Mouse (Mus musculus): Measurements from ENCODE around the gene Bcl2a1c. TPM values are rescaled to one million over a fixed set of nuclear protein-coding genes. Genes with fewer than 3 reads are reported as not detected.

The Bcl2a1c gene
- total RNA-seq, 1 experiment, result not detected

- no peak for DNase-seq (ENCODE audit: low read depth, low spot score)
- in situ Hi-C loops (cut with MboI; ENCODE audit: low sequenced_read_pairs in 2 of 2, unreplicated experiment in 2 of 2), result no loop called here
- Histone ChIP-seq H3K4me3 (ENCODE audit: insufficient read depth in 1 of 2, low read depth in 1 of 2, low read length in 2 of 2, poor library complexity in 1 of 2, severe bottlenecking in 1 of 2) (no peak overlapping the region), H3K9me3 (ENCODE audit: control insufficient read depth, insufficient read depth, low read depth, low read length) (no peaks in the 10 kb centered on the region), H3K27ac (ENCODE audit: insufficient read depth, low read depth, low read length, poor library complexity, severe bottlenecking) (no peak overlapping the region), H3K36me3 (ENCODE audit: control insufficient read depth, insufficient read depth, low read length, poor library complexity, severe bottlenecking) (peaks cover 40% of the 10 kb centered on the region), H3K9ac (ENCODE audit: insufficient read depth, low read depth, low read length, poor library complexity, severe bottlenecking) (no peak overlapping the region), H3K4me1 (ENCODE audit: control insufficient read depth in 2 of 2, insufficient read depth in 2 of 2, low read length in 2 of 2, poor library complexity in 1 of 2) (peaks cover 0 to 3% of the 10 kb centered on the region in 2 experiments; a peak in 1 of 4 replicates)
- TF ChIP-seq HCFC1 (IDR thresholded peaks at IDR 0.05; ENCODE audit: borderline replicate concordance, insufficient read depth, low read length) (no peak), ZC3H11A (IDR thresholded peaks at IDR 0.05; ENCODE audit: borderline replicate concordance, low read depth, low read length) (no peak), CHD2 (IDR thresholded peaks at IDR 0.05; ENCODE audit: low read depth, low read length) (no peak), MAFK (IDR thresholded peaks at IDR 0.05; ENCODE audit: insufficient read depth, low read depth, low read length) (no peak), ZNF384 (IDR thresholded peaks at IDR 0.05; ENCODE audit: low read depth, low read length) (no peak)
Observed at GRCm38 (mm10) chr9:114377168-114377567, 47.2 kb downstream of the Bcl2a1c start.

GRCm38 (mm10) chr9:114379871-114380270, 49.9 kb downstream of the Bcl2a1c start:
- TF ChIP-seq ZC3H11A (IDR thresholded peaks at IDR 0.05; ENCODE audit: borderline replicate concordance, low read depth, low read length) (no peak), MAFK (IDR thresholded peaks at IDR 0.05; ENCODE audit: insufficient read depth, low read depth, low read length) (no peak), CHD2 (IDR thresholded peaks at IDR 0.05; ENCODE audit: low read depth, low read length) (no peak), ZNF384 (IDR thresholded peaks at IDR 0.05; ENCODE audit: low read depth, low read length) (no peak)
- in situ Hi-C loops (cut with MboI; ENCODE audit: low sequenced_read_pairs in 2 of 2, unreplicated experiment in 2 of 2), result no loop called here
- Histone ChIP-seq H3K9me3 (ENCODE audit: control insufficient read depth, insufficient read depth, low read depth, low read length) (no peaks in the 10 kb centered on the region), H3K9ac (ENCODE audit: insufficient read depth, low read depth, low read length, poor library complexity, severe bottlenecking) (no peak overlapping the region), H3K36me3 (ENCODE audit: control insufficient read depth, insufficient read depth, low read length, poor library complexity, severe bottlenecking) (peaks cover 41% of the 10 kb centered on the region), H3K27ac (ENCODE audit: insufficient read depth, low read depth, low read length, poor library complexity, severe bottlenecking) (no peak overlapping the region), H3K4me1 (ENCODE audit: control insufficient read depth in 2 of 2, insufficient read depth in 2 of 2, low read length in 2 of 2, poor library complexity in 1 of 2) (peaks cover 0 to 3% of the 10 kb centered on the region in 2 experiments; a peak in 1 of 4 replicates), H3K4me3 (ENCODE audit: insufficient read depth in 1 of 2, low read depth in 1 of 2, low read length in 2 of 2, poor library complexity in 1 of 2, severe bottlenecking in 1 of 2) (no peak overlapping the region)
- no peak for DNase-seq (ENCODE audit: low read depth, low spot score)

Other genes starting within 250 kb of the Bcl2a1c start
- 106 and 148 TPM in 2 replicates for gene Crtap, start 60.5 kb downstream of the Bcl2a1c start, total RNA-seq (2012; rRNA removed)
- gene Glb1, start 70.9 kb downstream of the Bcl2a1c start, total RNA-seq (2012; rRNA removed), result 36.0 and 44.6 TPM in 2 replicates
- gene Tmppe, start 71.0 kb downstream of the Bcl2a1c start, total RNA-seq (2012; rRNA removed), result 37.3 and 47.1 TPM in 2 replicates
- gene Ccr4, start 174.8 kb downstream of the Bcl2a1c start, total RNA-seq (2012; rRNA removed), result 1.4 and 1.8 TPM in 2 replicates
- gene C130032M10Rik, start 185.6 kb downstream of the Bcl2a1c start, total RNA-seq (2012; rRNA removed), result 1.8 and 2.7 TPM in 2 replicates
- 132 and 141 TPM in 2 replicates for gene Trim71, start 234.2 kb downstream of the Bcl2a1c start, total RNA-seq (2012; rRNA removed)